Mouse (Mus musculus) stomach, postnatal 0 days (tissue): ENCODE measurements at regions not wholly inside any gene's neighbourhood (a gene's known extent, or its start where the extent isn't known, plus 50 kb on each side); places are given as distances from the start of the nearest gene placed in this dataset.

ENCODE experiments used
- ATAC-seq: fragments of 200-750 bp; cut with Nextera tagmentation; 2 replicates; pipeline ENCODE4 v1.8.0; 2017; ENCODE audit not compliant: low FRiP score, low TSS enrichment
- DNase-seq: peaks from one replicate; pipeline ENCODE4 v3.0.0-alpha.2; 2016; ENCODE audit warnings: low spot score
- H3K27ac ChIP-seq: fragments of 300-500 bp; sonication (generic); replicated peaks from 2 replicates; pipeline ENCODE4 v1.5.1; 2014; ENCODE audit warnings: mild to moderate bottlenecking, control low read depth
- H3K27me3 ChIP-seq: fragments of 300-500 bp; sonication (generic); 2 replicates; pipeline ENCODE4 v1.6.1; 2014; ENCODE audit warnings: low read length; ENCODE audit not compliant: control insufficient read depth, insufficient read depth
- H3K36me3 ChIP-seq: fragments of 300-500 bp; sonication (generic); 2 replicates; pipeline ENCODE4 v1.6.1; 2014; ENCODE audit warnings: low read length, mixed read lengths; ENCODE audit not compliant: control insufficient read depth, insufficient read depth
- H3K4me1 ChIP-seq: fragments of 300-500 bp; sonication (generic); replicated peaks from 2 replicates; pipeline ENCODE4 v1.6.1; 2014; ENCODE audit warnings: antibody characterized with exemption; ENCODE audit not compliant: control insufficient read depth, insufficient read depth
- H3K4me2 ChIP-seq: fragments of 300-500 bp; sonication (generic); replicated peaks from 2 replicates; pipeline ENCODE4 v1.6.1; 2014; ENCODE audit warnings: low read depth, mild to moderate bottlenecking, control low read depth, moderate library complexity
- H3K4me3 ChIP-seq: fragments of 300-500 bp; sonication (generic); 2 replicates; pipeline ENCODE4 v1.5.1; 2014; ENCODE audit warnings: low read depth, low read length, control low read depth
- H3K9ac ChIP-seq: fragments of 300-500 bp; sonication (generic); 2 replicates; pipeline ENCODE4 v1.6.1; 2014; ENCODE audit warnings: mild to moderate bottlenecking, low read length, control low read depth, mixed read lengths
- H3K9me3 ChIP-seq: fragments of 300-500 bp; sonication (generic); 2 replicates; pipeline ENCODE4 v1.6.1; 2016; ENCODE audit warnings: low read length; ENCODE audit not compliant: control insufficient read depth
- CTCF ChIP-seq: IDR thresholded peaks from 2 replicates; pipeline ENCODE4 v1.5.1; 2016; ENCODE audit warnings: antibody characterized with exemption, low read depth, mild to moderate bottlenecking, moderate library complexity
- EP300 ChIP-seq: optimal IDR thresholded peaks from 2 replicates; pipeline ENCODE3; 2016; ENCODE audit warnings: antibody characterized with exemption
- WGBS: fragments of 180-500 bp; shearing (Covaris S2); extraction: QIAGEN DNeasy Blood & Tissue Kit; methylation state at CpG from one replicate; pipeline ENCODE4 v1.1.7; 2014; 5-methylcytosine and 5-hydroxymethylcytosine counted together

GRCm38 (mm10) chr16:87817590-87817989 is 118.8 kb downstream of the Bach1 start:
- Histone ChIP-seq H3K4me2 (no peak overlapping the region), H3K4me1 (no peaks in the 10 kb centered on the region), H3K9ac (no peak overlapping the region), H3K9me3 (no peaks in the 10 kb centered on the region), H3K27me3 (no peaks in the 10 kb centered on the region), H3K4me3 (no peak overlapping the region), H3K27ac (no peak overlapping the region), H3K36me3 (no peaks in the 10 kb centered on the region)
- DNase-seq (no peak), ATAC-seq (no peak)
- TF ChIP-seq CTCF: no peak
- TF ChIP-seq EP300: no peak
- whole genome bisulfite sequencing: 62% methylated on average over 8 of the region's 8 CpGs

GRCm38 (mm10) chr16:87834296-87834695 is 135.6 kb downstream of the Bach1 start:
- no peak overlapping the region for H3K9ac ChIP-seq
- ATAC-seq (no peak), DNase-seq (no peak)

GRCm38 (mm10) chr16:87840949-87841546 is 142.3 kb downstream of the Bach1 start:
- 8% methylated on average over 16 of the region's 16 CpGs for WGBS
- TF ChIP-seq EP300 (no peak), CTCF (peak; percentile 94)
- H3K4me1 ChIP-seq: no peaks in the 10 kb centered on the region
- 0 out of 2 replicates have a peak overlapping the region, but pooled peaks have one; percentile 35 for H3K4me2 ChIP-seq
- H3K4me3 ChIP-seq: no peak overlapping the region
- ATAC-seq: peak; percentile 71; the same call in 1 of the 2 replicates
- H3K9ac ChIP-seq: no peak overlapping the region
- no peaks in the 10 kb centered on the region for H3K9me3 ChIP-seq
- H3K36me3 ChIP-seq: no peaks in the 10 kb centered on the region
- H3K27ac ChIP-seq: no peak overlapping the region
- peak; percentile 77 for DNase-seq
- H3K27me3 ChIP-seq: no peaks in the 10 kb centered on the region

More at GRCm38 (mm10) chr16:87834296-87834695, 135.6 kb downstream of the Bach1 start:
- WGBS: 58% methylated on average over 7 of the region's 7 CpGs
- no peaks in the 10 kb centered on the region for H3K4me1 ChIP-seq
- no peak overlapping the region for H3K4me3 ChIP-seq
- no peaks in the 10 kb centered on the region for H3K36me3 ChIP-seq
- no peak for TF ChIP-seq CTCF
- TF ChIP-seq EP300: no peak
- no peak overlapping the region for H3K27ac ChIP-seq
- H3K4me2 ChIP-seq: no peak overlapping the region
- no peaks in the 10 kb centered on the region for H3K9me3 ChIP-seq
- H3K27me3 ChIP-seq: no peaks in the 10 kb centered on the region
